Mouse (Mus musculus) neutrophil, adult 5-6 weeks (primary cell): ENCODE results near the gene Pygb. TPM values are rescaled to one million over a fixed set of nuclear protein-coding genes. Genes with fewer than 3 reads are reported as not detected.

Source experiments
- ATAC-seq: fragments of 151-379, 151-347 bp; 2 replicates; pipeline ENCODE4 v1.8.0; 2017; ENCODE audit warnings: mild to moderate bottlenecking, moderate TSS enrichment; ENCODE audit not compliant: insufficient number of reproducible peaks, poor library complexity, low FRiP score, severe bottlenecking; ENCODE audit errors: extremely low read depth
- total RNA-seq: library from RNA; stranded (forward); fragments of 200-1000 nt; gene quantifications from 2 replicates; pipeline ENCODE4 v1.2.3, GENCODE M21; 2017

Pygb gene
- total RNA-seq, 1 experiment from 2014 or later: 31.7 TPM

DNA sequence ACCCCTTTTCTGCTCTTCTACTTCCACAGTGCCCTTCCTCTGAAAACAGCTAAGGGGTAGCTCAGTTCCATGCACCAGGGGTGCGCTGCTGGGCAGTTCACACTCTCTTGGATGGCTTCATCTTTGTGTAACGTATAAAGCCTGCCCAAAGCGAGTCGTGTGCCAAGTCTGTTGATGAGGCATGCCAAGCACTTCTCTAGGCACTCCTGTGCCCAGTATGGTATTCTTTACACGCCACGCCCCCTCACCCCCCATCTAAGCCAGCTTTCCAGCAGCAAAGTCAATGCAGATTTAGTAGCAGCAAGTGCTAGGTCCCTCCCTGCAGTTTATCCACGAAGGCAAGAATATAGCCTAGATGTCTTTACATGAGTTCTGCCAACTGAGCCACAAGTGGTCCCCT, 48.1 kb downstream of the Pygb start:
- ATAC-seq: no peak

GRCm38 (mm10) chr2:150835975-150836374, 49.4 kb downstream of the Pygb start:
- ATAC-seq: no peak

DNA sequence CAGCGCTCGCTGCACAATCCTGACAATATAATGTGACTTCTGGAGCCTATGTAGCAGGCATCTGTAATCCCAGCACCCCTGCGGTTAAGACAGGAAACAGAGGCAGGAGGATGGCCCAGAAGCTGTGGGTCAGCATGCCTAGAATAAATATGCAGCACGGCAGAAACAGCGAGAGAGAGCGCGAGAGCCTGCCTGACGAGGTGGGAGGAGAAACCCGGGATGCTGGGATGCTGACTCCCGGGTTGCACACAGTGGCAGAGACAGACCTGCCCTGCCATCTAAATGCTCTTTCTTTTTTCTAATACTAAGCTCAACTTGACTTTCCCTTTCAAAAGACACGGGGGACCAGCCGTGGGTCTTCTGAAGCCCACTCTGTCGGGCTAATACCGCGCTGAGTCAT, 50.4 kb downstream of the Pygb start:
- ATAC-seq: no peak

DNA sequence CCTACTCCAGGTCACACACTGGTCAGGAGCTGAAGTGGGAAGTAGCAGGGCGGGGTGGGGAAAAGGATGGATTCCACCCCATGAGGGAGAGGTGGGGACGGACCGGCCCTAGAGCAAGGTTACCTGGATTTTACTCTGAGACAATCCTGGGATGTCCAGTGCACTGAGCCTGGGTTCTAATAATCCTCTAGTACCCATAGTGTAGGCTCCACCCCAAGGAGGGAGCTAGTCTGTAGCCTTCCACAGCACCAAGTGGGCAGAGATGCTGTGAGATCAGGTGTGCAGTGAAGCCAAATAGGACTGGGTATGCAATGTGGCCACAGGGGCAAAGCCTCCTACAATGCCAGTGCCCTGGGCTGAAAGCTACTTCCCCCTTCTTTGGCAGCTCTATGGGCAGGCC, 51.2 kb downstream of the Pygb start:
- ATAC-seq: no peak

DNA sequence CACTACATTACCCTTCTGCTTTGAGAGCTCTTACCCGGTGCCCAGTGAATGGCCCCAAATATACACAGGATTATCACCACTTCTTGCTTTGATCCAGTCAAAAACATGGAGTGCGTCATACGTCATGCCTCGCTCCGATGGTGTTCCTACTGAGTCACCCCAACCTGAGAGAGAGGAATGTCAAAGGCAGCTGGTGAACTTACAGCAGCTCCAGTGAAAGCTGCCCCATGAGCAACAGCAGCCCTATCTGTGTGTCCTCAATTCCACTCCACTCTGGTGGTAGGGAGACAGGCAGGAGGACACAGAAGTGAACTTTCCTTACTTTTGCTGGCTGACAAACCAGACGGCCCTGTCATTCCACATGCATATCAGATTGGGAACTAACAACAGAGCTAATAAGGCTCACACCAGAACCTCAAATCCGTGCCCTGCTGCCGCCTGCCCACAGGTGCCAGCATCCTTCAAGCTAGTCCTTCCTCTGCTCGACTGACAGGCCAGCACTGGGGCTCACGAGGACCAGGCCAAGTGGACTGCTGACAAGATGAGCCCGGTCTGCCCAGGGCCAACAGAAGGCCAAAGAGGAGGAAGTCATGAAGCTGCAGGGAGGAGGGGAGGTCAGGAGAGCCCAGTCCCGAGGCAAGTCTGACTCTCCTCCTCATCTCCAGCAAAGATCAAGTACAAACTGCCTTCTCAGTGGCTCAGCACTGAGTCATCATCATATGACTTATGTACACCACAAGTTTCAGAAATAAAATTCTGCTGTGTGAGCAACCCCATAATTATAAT, 53.3 kb downstream of the Pygb start:
- ATAC-seq: no peak

DNA sequence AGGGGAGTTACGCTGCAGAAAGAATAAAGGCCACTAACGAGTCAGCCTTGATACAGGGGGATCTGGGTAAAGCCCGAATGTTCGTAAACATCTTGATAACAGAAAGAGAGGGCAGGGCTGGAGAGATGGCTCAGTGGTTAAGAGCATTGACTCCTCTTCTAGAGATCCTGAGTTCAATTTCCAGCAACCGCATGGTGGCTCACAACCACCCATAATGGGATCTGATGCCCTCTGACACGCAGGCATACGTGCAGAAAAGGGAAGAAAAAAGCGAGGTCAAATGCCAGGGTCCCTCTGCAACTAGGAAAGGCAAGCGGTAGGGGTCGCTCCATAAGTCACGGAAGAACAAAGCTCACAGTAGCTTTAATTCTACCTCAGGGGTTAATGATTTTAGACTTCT, 54.6 kb downstream of the Pygb start:
- ATAC-seq: no peak

DNA sequence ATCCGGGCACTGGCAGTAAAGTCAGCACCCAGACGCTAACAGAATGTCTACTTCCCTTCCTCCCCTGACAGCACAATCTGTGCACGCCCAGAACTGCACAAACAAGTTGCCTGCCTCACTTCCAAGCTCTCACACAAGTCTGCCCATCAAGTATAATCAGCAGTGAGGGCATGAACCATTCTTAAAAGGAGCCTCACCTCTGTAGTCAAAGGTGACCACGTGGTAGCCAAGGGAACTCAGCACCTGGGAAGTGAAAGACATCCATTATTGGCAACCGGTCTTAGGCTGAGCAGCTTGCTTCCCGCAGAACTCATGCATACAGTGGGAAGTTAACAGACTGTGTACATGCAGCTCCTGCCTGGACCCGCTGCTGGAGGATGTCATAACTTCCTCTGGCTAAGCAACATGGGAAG, 55.5 kb downstream of the Pygb start:
- no peak for ATAC-seq

DNA sequence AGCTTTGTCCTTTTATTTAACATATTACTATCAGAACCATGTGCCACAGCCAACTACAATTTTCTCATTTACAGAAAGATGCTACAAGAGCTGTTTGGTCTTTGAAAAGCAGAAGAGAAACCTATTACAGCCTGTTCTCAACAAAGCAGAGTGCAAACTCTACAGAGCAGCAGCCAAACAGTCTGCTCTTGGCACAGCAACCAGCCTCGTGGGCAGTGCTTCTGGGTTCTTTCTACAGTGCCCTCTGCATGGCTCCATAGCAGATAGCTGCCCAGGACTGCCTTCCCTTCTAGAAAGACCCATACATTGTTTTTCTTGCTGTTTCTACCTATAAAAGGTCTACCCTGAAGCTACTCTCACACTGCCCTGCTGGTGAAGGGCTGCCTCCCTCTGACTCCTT, 58.3 kb downstream of the Pygb start:
- ATAC-seq: peak; percentile 49; the same call in 1 of the 2 replicates

- no peak for ATAC-seq
Measured at GRCm38 (mm10) chr2:150847436-150847995, 61.0 kb downstream of the Pygb start.

GRCm38 (mm10) chr2:150851251-150851650, 64.7 kb downstream of the Pygb start:
- no peak for ATAC-seq

DNA sequence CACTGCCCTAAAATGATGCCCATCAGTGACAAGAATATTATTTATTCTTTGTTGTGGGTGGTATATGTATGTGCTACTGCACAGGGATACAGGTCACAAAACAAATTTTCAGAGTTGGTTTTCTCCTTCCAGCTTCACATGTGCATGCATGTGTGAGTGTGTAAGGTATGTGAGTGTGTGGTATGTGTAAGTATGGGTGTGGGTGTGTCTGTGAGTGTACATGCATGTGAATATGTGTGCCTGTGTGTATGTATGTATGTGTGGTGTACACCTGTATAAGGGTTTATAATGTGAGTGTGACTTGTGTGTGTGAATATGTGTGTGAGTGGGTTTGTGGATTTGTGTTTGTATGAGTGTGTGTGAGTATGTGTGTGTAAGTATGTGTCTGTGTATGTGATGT, 68.7 kb downstream of the Pygb start:
- no peak for ATAC-seq

- ATAC-seq: no peak
Measured at GRCm38 (mm10) chr2:150858724-150859487, 72.4 kb downstream of the Pygb start.

DNA sequence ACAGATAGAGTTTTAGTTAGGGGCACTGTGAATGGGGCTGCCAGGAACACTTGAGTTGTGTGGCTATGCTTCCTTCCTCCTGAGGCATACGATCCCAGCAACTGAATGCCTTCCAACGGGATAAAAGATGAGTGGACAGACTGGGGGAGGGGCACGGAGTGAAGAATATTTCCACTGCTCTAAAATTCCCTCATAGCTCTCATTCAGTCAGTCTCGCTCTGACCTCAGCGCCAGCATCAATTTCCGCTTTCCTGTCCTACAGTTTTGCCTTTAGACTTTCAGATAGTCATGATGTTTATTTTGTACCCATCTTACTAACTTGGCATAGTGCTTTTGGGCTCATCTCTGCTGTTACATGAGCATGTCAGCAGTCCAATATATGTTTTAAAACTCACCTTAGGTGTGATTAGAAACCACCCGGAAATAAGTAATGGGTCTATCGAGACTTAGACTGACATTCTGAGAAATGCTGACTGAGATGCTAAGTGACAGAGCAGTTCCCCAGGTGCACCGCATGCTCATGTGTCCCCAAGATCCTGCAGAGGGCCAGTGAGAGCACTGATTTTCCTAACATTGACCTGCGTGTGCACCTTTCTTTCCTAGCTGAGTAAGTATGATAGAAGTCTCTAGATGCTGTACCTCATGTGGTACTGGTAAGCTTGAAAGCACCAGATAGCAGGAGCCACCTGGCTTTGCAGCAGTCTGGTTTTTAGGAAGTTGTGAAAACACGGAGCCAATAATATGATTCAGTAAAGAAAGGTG, 73.4 kb downstream of the Pygb start:
- ATAC-seq: no peak

- ATAC-seq: peak; percentile 70
Measured at GRCm38 (mm10) chr2:150861128-150861527, 74.6 kb downstream of the Pygb start.

- ATAC-seq: no peak
Measured at GRCm38 (mm10) chr2:150867021-150867420, 80.5 kb downstream of the Pygb start.

GRCm38 (mm10) chr2:150869446-150869845, 82.9 kb downstream of the Pygb start:
- ATAC-seq: peak; percentile 77; the same call in 1 of the 2 replicates

DNA sequence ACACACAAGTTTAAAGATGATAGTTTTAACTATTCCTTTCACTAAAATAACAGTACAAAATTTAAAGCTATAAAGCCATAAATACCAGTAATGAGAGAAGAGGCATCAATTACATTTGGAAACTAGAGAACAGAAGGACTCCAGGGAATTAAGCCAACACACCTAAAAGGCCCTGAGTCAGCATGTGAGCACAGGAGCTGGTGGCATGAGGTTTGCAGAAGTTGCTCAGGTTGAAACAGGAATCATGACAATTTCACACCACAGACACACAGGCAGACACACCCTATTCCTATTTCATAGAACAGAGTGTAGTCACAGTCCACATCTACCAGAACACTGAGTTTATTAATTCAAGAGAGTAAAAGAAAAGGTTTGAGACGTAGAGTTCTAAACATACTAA, 88.0 kb downstream of the Pygb start:
- ATAC-seq: peak; percentile 36; the same call in 1 of the 2 replicates

DNA sequence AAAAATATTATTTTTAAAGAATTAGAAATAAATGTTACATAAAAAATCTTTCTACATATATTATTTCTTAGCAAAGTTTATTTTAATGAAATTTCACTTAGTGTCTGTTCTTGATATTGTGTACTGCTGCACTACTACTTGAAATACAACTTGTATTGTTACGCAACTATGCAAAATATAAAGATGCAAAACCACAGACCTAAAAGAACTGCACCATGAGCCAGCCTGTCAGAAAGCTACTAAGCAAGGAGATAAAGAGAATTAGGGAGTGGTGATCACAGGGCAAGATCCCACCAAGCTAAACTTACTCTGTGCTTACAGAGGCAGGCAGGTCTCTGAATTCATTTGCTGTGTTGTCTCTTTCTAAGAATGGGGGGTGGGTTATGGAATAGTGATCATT, 88.7 kb downstream of the Pygb start:
- no peak for ATAC-seq

GRCm38 (mm10) chr2:150877561-150877960, 91.0 kb downstream of the Pygb start:
- ATAC-seq: no peak
